Mouse (Mus musculus): ENCODE results near the gene Crtc2.

The Crtc2 gene

GRCm38 (mm10) chr3:90253653-90254418, at the start of gene Crtc2:
TSS of gene Crtc2 (plus strand) at chr3:90254163.
- peak; percentile 72 to 95 for DNase-seq (ENCODE audit: low spot score in 2 of 2)

GRCm38 (mm10) chr3:90204582-90204981, 49.4 kb upstream of the Crtc2 start:
- no peak for DNase-seq (ENCODE audit: low spot score in 2 of 2)

GRCm38 (mm10) chr3:90208662-90209061, 45.3 kb upstream of the Crtc2 start:
- no peak for DNase-seq (ENCODE audit: low spot score in 2 of 2)

- DNase-seq (ENCODE audit: low spot score in 2 of 2), result no peak
Measured at GRCm38 (mm10) chr3:90209908-90210566, 43.9 kb upstream of the Crtc2 start.

- no peak for DNase-seq (ENCODE audit: low spot score in 2 of 2)
Measured at GRCm38 (mm10) chr3:90211475-90212398, 42.2 kb upstream of the Crtc2 start.

- DNase-seq (ENCODE audit: low spot score in 2 of 2), result no peak
Measured at GRCm38 (mm10) chr3:90212723-90213122, 41.2 kb upstream of the Crtc2 start.

GRCm38 (mm10) chr3:90213377-90213866, 40.5 kb upstream of the Crtc2 start, which contains the start of the genes Rps27 and Rab13:
TSS of gene Rps27 (minus strand) at chr3:90213651.
TSS of gene Rab13 (plus strand) at chr3:90213695.
- peak; percentile 86 to 88 for DNase-seq (ENCODE audit: low spot score in 2 of 2)

- no peak for DNase-seq (ENCODE audit: low spot score in 2 of 2)
Measured at GRCm38 (mm10) chr3:90213956-90214684, 39.8 kb upstream of the Crtc2 start.

GRCm38 (mm10) chr3:90215825-90216380, 38.1 kb upstream of the Crtc2 start:
- no peak for DNase-seq (ENCODE audit: low spot score in 2 of 2)

- no peak for DNase-seq (ENCODE audit: low spot score in 2 of 2)
Measured at GRCm38 (mm10) chr3:90220088-90220487, 33.9 kb upstream of the Crtc2 start.

GRCm38 (mm10) chr3:90220531-90220951, 33.4 kb upstream of the Crtc2 start:
- DNase-seq (ENCODE audit: low spot score in 2 of 2), result peak; percentile 73 to 79

GRCm38 (mm10) chr3:90221123-90221522, 32.8 kb upstream of the Crtc2 start:
- DNase-seq (ENCODE audit: low spot score in 2 of 2), result no peak

GRCm38 (mm10) chr3:90222455-90222854, 31.5 kb upstream of the Crtc2 start:
- DNase-seq (ENCODE audit: low spot score in 2 of 2), result no peak

GRCm38 (mm10) chr3:90222941-90223340, 31.0 kb upstream of the Crtc2 start:
- no peak for DNase-seq (ENCODE audit: low spot score in 2 of 2)

GRCm38 (mm10) chr3:90224331-90224730, 29.6 kb upstream of the Crtc2 start:
- no peak for DNase-seq (ENCODE audit: low spot score in 2 of 2)

- no peak for DNase-seq (ENCODE audit: low spot score in 2 of 2)
Measured at GRCm38 (mm10) chr3:90231075-90231474, 22.9 kb upstream of the Crtc2 start.

- peak; percentile 77 to 93 for DNase-seq (ENCODE audit: low spot score in 2 of 2)
Measured at GRCm38 (mm10) chr3:90231507-90232333, 22.2 kb upstream of the Crtc2 start, which contains the start of gene Jtb. TSS of gene Jtb (plus strand) at chr3:90231597.

GRCm38 (mm10) chr3:90241251-90241650, 12.7 kb upstream of the Crtc2 start:
- no peak for DNase-seq (ENCODE audit: low spot score in 2 of 2)

- no peak for DNase-seq (ENCODE audit: low spot score in 2 of 2)
Measured at GRCm38 (mm10) chr3:90241669-90242358, 12.1 kb upstream of the Crtc2 start.
